Mouse (Mus musculus): ENCODE data around the gene Tmem132d.

Tmem132d gene

DNA sequence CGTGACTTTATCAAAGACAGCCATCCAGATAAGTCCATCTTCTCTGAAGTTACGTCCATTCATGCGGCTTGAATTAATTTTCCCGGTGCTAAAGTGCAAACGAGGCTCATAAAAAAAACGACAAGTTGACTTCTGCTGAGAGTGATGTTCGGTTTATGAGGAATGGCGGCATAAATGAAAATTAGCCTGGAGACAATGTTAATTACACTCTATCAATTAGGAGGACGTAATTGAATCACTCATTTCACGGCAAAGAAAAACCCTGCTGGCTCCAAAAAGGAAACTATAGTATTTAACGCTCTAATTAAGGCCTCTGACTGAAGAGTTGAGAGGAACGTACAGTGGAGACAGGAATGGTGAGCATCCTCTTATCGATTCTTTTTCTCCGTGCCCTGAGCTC is 503.2 kb downstream of the Tmem132d start:
- no peak for DNase-seq (ENCODE audit: low read depth, low spot score)

- no peak for DNase-seq (ENCODE audit: low read depth, low spot score)
These were observed 506.2 kb downstream of the Tmem132d start for GRCm38 (mm10) chr5:127926686-127927085.

DNA sequence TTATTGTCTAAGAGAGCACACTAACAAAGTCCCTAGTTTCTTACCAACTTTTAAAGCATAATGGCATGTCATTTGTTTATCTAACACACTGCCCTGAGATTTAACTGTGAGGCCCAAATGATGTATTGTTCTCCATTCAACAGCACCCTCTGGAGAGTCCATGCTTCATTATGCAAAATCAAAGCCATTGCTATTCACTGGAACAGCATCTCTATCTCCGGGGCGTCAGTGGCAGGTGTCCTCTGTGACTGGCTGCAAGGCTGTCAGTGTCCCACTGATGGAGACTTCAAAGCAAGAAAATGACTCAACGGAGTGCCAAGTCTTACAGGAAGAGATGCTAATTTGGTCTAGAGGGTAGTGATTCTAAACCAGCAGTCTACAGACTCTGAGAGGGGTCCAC is 508.8 kb downstream of the Tmem132d start:
- DNase-seq (ENCODE audit: low read depth, low spot score): no peak

DNA sequence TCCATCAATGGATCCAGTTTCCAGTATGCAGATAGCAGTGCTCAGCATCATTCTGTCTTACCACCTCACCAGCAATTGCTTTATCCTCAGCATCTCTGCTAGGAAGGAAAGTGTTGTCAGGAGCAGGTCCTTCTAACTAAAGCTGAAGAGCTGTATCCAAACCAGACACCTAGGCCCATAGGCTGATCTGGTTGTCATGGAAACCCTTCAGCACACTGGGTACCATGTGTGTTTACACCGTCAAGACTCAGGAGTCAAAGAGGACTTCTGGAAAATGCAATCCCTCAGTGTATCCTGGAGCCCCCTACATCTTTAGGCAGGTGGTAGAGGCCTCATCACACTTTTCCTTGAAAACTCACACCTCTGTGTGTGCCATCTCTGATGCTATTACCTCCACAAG is 513.7 kb downstream of the Tmem132d start:
- no peak for DNase-seq (ENCODE audit: low read depth, low spot score)

- DNase-seq (ENCODE audit: low read depth, low spot score): no peak
These were observed 514.5 kb downstream of the Tmem132d start for GRCm38 (mm10) chr5:127918376-127918775.

GRCm38 (mm10) chr5:127914157-127914556 is 518.7 kb downstream of the Tmem132d start:
- DNase-seq (ENCODE audit: low read depth, low spot score): no peak

DNA sequence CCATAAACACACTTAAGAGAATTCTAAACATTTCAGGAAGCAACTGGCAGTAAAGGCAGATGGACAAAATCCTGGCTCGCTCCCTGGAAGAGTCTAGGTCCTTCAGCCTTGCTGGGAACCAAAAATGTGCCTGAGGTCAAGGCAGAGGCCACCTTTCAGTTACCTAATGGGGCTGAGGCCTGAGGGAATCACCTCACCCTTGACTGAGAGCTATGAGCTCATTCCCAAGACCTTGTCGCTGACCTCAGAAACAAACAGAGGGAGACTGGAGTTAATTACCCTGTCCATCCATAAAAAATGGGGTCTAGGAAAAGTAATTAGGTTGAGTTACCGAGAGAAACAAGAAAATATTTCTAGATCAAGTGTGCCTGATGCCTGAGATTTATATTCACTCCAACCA is 521.3 kb downstream of the Tmem132d start:
- DNase-seq (ENCODE audit: low read depth, low spot score): no peak

DNA sequence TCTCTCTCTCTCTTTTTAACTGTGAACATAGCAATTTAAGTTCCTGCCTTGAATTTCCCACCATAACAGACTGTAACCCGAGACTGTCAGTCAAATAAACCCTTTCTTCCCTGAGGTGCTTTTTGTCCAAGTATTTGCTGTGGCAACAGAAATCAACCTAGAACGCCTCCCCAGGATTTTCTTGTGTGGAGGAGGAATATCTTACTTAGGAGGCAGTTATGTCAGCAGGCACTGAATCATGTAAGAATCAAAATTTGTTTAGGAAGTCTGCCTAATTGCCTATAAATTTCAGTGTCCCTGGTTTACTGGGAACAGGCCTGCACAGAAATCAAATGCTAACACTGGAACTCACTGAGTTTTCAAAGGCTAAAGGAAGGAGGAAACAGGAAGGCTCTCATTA is 522.5 kb downstream of the Tmem132d start:
- DNase-seq (ENCODE audit: low read depth, low spot score): no peak

DNA sequence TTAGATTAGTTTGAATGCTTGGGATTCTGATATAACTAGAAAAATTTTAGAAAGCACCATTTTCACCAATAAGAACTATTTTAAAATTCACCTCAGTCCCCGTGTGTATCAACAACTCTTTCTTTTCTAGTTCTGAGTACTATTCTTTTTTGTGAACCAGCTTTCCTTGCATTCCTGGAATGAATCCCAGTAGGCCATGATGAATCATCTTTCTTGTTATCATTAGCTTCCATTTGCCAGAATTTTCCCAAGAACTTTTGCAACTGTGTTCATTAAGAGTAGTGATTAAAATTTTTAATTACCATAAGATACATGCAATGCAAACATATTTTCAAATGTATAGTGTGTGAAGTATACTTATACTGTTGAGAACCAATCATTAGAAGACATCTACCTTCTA is 537.7 kb downstream of the Tmem132d start:
- no peak for DNase-seq (ENCODE audit: low read depth, low spot score)

- DNase-seq (ENCODE audit: low read depth, low spot score): no peak
These were observed 547.0 kb downstream of the Tmem132d start for GRCm38 (mm10) chr5:127885566-127886505.

- no peak for DNase-seq (ENCODE audit: low read depth, low spot score)
These were observed 549.9 kb downstream of the Tmem132d start for GRCm38 (mm10) chr5:127883021-127883420.

DNA sequence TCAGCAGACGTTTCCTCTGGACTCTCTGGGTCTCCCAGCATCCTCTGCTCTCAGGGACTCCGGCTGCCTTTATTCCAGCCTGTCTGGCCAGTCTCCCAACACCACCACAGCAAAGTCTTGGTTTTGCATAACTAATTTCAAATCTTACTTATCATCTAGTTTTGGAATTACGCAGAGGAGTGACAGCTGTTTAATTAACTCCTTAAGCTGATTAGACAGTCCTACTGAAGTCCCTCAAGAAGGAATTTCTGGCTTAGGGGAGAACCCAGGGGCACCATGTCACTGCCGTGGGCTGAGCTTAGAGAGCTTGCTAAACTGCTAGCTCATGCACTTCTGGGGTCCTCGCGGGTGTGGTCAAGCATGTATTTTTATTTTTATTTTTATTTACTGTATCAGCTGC is 558.4 kb downstream of the Tmem132d start:
- DNase-seq (ENCODE audit: low read depth, low spot score): no peak

GRCm38 (mm10) chr5:127865157-127865556 is 567.7 kb downstream of the Tmem132d start:
- DNase-seq (ENCODE audit: low read depth, low spot score): no peak

- DNase-seq (ENCODE audit: low read depth, low spot score): no peak
These were observed 573.2 kb downstream of the Tmem132d start for GRCm38 (mm10) chr5:127859719-127860118.

DNA sequence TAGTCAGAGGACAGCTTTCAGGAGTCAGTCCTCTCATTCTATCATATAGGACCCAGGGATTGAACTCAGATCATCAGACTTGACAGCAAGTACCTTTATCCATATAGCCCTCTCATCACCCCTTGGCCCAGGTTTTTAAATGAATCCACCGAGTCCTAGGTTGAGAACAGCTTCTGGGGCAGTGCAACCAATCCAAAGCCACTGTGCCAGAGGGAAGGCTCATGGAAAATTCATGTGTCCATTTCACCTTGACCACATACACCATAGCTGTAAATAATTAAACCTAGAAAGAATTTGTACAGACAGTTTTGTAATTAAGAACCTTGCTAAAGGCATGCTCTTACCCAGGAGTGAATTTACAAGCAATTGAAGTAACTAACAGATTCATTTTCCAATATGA is 580.6 kb downstream of the Tmem132d start:
- no peak for DNase-seq (ENCODE audit: low read depth, low spot score)

DNA sequence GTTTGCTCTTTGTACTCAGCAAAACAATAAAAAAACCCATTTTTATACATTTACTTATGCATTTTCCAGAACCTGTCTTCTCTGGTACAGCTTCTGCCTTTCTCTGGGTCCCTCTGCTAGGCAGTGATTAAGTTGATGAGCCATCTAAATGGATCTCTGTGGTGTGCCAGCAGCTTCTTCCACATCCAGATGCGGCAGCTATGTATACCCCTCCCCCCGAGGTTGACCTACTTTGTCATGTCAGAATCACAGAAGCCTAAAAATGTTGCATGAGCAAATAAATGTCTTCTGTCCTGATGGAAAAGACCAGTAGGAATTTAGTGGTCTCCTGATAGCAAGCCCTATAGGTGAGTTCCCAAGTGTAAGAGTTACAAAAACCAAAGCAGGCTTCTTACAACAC is 601.1 kb downstream of the Tmem132d start:
- no peak for DNase-seq (ENCODE audit: low read depth, low spot score)

GRCm38 (mm10) chr5:127830831-127831230 is 602.0 kb downstream of the Tmem132d start:
- no peak for DNase-seq (ENCODE audit: low read depth, low spot score)

DNA sequence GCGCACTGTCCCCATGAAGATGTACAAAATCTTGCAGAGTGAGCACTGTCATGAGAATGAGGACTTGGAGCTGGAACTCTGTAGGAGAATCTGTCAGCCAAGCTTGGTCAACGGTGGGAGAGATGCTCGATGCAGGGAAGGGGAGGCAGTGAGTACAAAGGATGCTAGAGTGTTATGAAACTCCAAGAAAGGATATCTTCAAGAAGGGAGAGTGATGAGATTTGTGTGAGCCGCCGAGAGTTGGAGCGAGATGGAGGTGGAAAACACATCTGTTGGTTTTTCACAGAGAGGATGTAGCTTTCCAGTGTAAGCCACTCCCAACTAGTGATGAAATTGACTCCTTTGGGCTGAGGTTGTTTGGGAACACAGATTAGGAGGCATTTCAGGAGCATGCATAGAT is 604.1 kb downstream of the Tmem132d start:
- DNase-seq (ENCODE audit: low read depth, low spot score): no peak

GRCm38 (mm10) chr5:127821960-127822359 is 610.9 kb downstream of the Tmem132d start:
- no peak for DNase-seq (ENCODE audit: low read depth, low spot score)

- DNase-seq (ENCODE audit: low read depth, low spot score): no peak
These were observed 617.6 kb downstream of the Tmem132d start for GRCm38 (mm10) chr5:127815292-127815691.

DNA sequence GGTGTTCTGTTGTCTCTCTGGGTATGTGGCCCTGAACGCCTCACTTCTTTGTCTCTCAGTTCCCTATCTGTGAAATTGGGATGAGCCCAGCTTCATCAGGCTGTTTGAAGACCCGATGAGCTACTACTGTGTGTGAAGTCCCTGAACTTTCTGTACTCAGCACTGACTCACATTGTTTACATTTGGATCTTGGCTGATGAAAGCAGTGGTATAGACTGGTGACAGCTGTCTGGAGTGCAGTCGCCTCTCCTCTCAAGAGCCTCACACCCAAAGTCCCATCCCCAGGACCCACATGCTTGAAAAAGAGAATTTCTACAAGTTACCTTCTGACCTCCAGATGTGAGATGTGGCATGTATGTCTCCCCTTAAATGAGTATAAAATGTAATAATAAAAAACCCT is 625.5 kb downstream of the Tmem132d start:
- DNase-seq (ENCODE audit: low read depth, low spot score): no peak

DNA sequence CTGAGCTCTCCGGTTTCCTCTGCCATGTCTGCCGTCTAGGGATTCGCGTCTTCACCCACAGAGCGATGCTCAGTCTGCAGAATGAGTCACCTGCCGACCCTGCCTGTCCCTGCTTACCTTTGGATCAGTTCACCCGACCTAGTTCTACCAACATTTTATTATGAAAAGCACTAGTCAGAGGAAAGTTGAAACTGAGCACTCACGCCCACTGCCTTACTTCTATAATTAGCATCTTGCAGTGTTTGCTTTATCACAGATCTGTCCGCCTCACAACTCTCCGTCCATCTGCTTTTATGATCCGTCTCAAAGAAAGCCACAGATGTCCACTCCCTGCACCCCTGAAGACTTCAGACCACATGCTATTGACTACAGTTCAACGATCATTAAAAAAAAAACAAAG is 626.0 kb downstream of the Tmem132d start:
- DNase-seq (ENCODE audit: low read depth, low spot score): no peak

DNA sequence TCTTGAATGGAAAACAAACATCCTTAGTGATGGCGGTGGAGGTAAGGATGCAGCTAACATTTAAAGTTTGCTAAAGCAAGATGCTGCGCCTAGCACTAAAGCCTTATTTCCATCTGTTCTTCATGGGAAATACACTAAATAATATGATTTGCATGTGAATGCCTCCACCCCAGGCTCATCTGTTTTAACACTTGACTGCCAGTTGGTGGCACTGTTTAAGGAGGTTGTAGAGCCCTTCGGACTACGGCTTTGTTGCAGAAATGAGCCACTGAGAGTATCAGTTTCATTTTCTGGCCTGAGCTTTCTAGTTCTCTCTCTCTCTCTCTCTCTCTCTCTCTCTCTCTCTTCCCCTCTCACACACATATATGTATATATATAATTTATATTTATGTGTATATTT is 632.0 kb downstream of the Tmem132d start:
- no peak for DNase-seq (ENCODE audit: low read depth, low spot score)

DNA sequence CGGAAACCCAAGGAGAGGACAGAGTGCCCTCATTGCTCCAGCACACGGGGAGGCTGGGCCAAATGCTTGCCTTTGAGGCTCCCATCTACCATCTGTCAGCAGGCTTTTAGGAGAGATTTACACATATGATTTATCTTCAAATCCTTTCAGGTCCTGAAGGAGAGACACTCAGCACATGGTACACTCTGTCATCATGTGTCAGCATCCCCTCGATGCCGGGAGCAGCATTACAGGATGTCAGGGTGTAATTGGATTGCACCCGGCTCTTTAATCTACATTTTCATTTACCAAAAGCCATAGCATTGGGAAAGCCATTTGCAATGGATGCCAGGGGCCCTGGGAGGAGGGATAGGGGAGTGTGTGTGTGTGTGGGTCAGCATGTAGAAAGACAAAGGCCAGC is 651.7 kb downstream of the Tmem132d start:
- DNase-seq (ENCODE audit: low read depth, low spot score): no peak
